Mouse (Mus musculus) c-Kit-negative CD71-positive TER-119-positive erythroid progenitor cells, embryonic 14.5 days (primary cell): Measurements from ENCODE around the gene Pnp2.

ENCODE experiments used
- DNase-seq: peaks from one replicate; pipeline ENCODE4 v3.0.0-alpha.2; 2013; ENCODE audit warnings: low read depth, low spot score

Pnp2 gene

GRCm38 (mm10) chr14:51008781-51009180 is 53.0 kb downstream of the Pnp2 start:
- DNase-seq: no peak

GRCm38 (mm10) chr14:51009572-51009971 is 53.8 kb downstream of the Pnp2 start:
- no peak for DNase-seq
